15 mouse cellular contexts compared by ENCODE assay signal in genomic region chr2:154097734-154098133, GRCm38 (mm10). TPM values are rescaled to one million over a fixed set of nuclear protein-coding genes. Genes with fewer than 3 reads are reported as not detected.
A peak's percentile ranks its signal among the peaks of the same experiment; 100 is the strongest.
DNase-seq lines count a peak whose midpoint lies in the region; ATAC-seq and TF ChIP-seq lines count a peak whose summit lies in the region.
"Had no signal": no experiment of that assay in that cellular context is flagged by ENCODE, and none has a peak within 500 bp of the region (broad histone marks: within the 10 kb centered on the region; RNA-seq: fewer than 3 reads in every experiment).

No protein-coding gene starts in this region.

- CTCF ChIA-PET in Patski (lab: Charles Lee): no interaction called here

- no peak overlapping the region for H3K9ac ChIP-seq in liver, postnatal 0 days (replicated peaks)
- no peak overlapping the region for H3K9ac ChIP-seq in liver, embryonic 12.5 days
- no peak overlapping the region for H3K9ac ChIP-seq in neural tube, embryonic 15.5 days (replicated peaks)
- H3K9ac ChIP-seq: hindbrain, embryonic 12.5 days; kidney, embryonic 15.5 days had no signal

- no peak overlapping the region for H3K4me3 ChIP-seq in gastrocnemius, adult 2 months
- no peak overlapping the region for H3K4me3 ChIP-seq in liver, postnatal 0 days (ENCODE audit: low read depth, low read length)
- no peak overlapping the region for H3K4me3 ChIP-seq in liver, embryonic 12.5 days
- no peak overlapping the region for H3K4me3 ChIP-seq in neural tube, embryonic 15.5 days (replicated peaks)
- H3K4me3 ChIP-seq: hindbrain, embryonic 12.5 days; kidney, embryonic 15.5 days had no signal

- no peak for TF ChIP-seq EP300 in liver, postnatal 0 days (IDR thresholded peaks at IDR 0.05; ENCODE audit: low read depth)

- no peak for DNase-seq in gastrocnemius, adult 2 months
- DNase-seq in gastrocnemius, postnatal 36 days: no peak
- no peak for DNase-seq in liver, postnatal 0 days
- DNase-seq in Patski (ENCODE audit: low read depth, low spot score): no peak
- DNase-seq in retina, postnatal 1 day: peak; percentile 16
- DNase-seq: heart, adult 11 months; layer of hippocampus, postnatal 36 days; liver; spleen, adult 18-20 months had no signal

- POLR2A ChIA-PET in Patski (lab: Charles Lee): no interaction called here

- intact Hi-C loops in gastrocnemius, adult 2 months (cut with DNase I): no loop called here
- intact Hi-C loops in gastrocnemius, postnatal 36 days (cut with DNase I): no loop called here

- no peak overlapping the region for H3K4me2 ChIP-seq in liver, postnatal 0 days (ENCODE audit: low read depth, low read length)
- H3K4me2 ChIP-seq in liver, embryonic 12.5 days: no peak overlapping the region
- no peak overlapping the region for H3K4me2 ChIP-seq in neural tube, embryonic 15.5 days
- H3K4me2 ChIP-seq: hindbrain, embryonic 12.5 days; kidney, embryonic 15.5 days had no signal

- no peak for ATAC-seq in liver, postnatal 0 days
- no peak for ATAC-seq in liver, embryonic 12.5 days
- no peak for ATAC-seq in Patski
- no peak for ATAC-seq in neural tube, embryonic 15.5 days (ENCODE audit: low FRiP score)

- 27% methylated on average over 1 of the region's 1 CpGs for whole genome bisulfite sequencing in liver, postnatal 0 days (ENCODE audit: insufficient replicate concordance)
- 36% methylated on average over 1 of the region's 1 CpGs for WGBS in liver, embryonic 12.5 days (ENCODE audit: insufficient replicate concordance)
- WGBS in neural tube, embryonic 15.5 days: 53% methylated on average over 1 of the region's 1 CpGs

- H3K36me3 ChIP-seq in liver, postnatal 0 days (replicated peaks; ENCODE audit: insufficient read depth, low read length): no peaks in the 10 kb centered on the region
- H3K36me3 ChIP-seq in liver, embryonic 12.5 days: no peaks in the 10 kb centered on the region
- no peaks in the 10 kb centered on the region for H3K36me3 ChIP-seq in neural tube, embryonic 15.5 days
- H3K36me3 ChIP-seq: hindbrain, embryonic 12.5 days; kidney, embryonic 15.5 days had no signal

- H3K4me1 ChIP-seq in liver, postnatal 0 days (ENCODE audit: insufficient read depth): no peaks in the 10 kb centered on the region
- no peaks in the 10 kb centered on the region for H3K4me1 ChIP-seq in liver, embryonic 12.5 days
- H3K4me1 ChIP-seq in neural tube, embryonic 15.5 days: no peaks in the 10 kb centered on the region
- H3K4me1 ChIP-seq: hindbrain, embryonic 12.5 days; kidney, embryonic 15.5 days had no signal

- no peaks in the 10 kb centered on the region for H3K9me3 ChIP-seq in liver, postnatal 0 days (ENCODE audit: low read length)
- no peaks in the 10 kb centered on the region for H3K9me3 ChIP-seq in liver, embryonic 12.5 days (replicated peaks)
- no peaks in the 10 kb centered on the region for H3K9me3 ChIP-seq in neural tube, embryonic 15.5 days (replicated peaks)
- H3K9me3 ChIP-seq: hindbrain, embryonic 12.5 days; kidney, embryonic 15.5 days had no signal

- in situ Hi-C loops in Patski (cut with MboI; ENCODE audit: low pct_unique_long_range_greater_than_20kb): no loop called here

- no peak overlapping the region for H3K27ac ChIP-seq in gastrocnemius, adult 2 months
- H3K27ac ChIP-seq in liver, postnatal 0 days (ENCODE audit: low read depth): no peak overlapping the region
- no peak overlapping the region for H3K27ac ChIP-seq in liver, embryonic 12.5 days
- no peak overlapping the region for H3K27ac ChIP-seq in neural tube, embryonic 15.5 days (replicated peaks)
- H3K27ac ChIP-seq: hindbrain, embryonic 12.5 days; kidney, embryonic 15.5 days; macrophage had no signal

- peak; percentile 36; the same call in 1 of the 2 replicates for TF ChIP-seq CTCF in gastrocnemius, adult 2 months (IDR thresholded peaks at IDR 0.05)
- TF ChIP-seq CTCF in liver, postnatal 0 days (IDR thresholded peaks at IDR 0.05; ENCODE audit: low read depth): peak; percentile 47
- peak; percentile 51 for TF ChIP-seq CTCF in Patski (IDR thresholded peaks at IDR 0.05)

- no peaks in the 10 kb centered on the region for H3K27me3 ChIP-seq in liver, postnatal 0 days (ENCODE audit: insufficient read depth, low read length)
- no peaks in the 10 kb centered on the region for H3K27me3 ChIP-seq in liver, embryonic 12.5 days (replicated peaks)
- H3K27me3 ChIP-seq in Patski: peaks cover 13% of the 10 kb centered on the region
- H3K27me3 ChIP-seq in neural tube, embryonic 15.5 days (replicated peaks): no peaks in the 10 kb centered on the region
- H3K27me3 ChIP-seq: hindbrain, embryonic 12.5 days; kidney, embryonic 15.5 days had no signal

RNA-seq across cellular contexts. Expression of gene Bpifa3, which starts 32.4 kb away (rescaled TPM):
- not detected for total RNA-seq in gastrocnemius, adult 2 months (2021)
- not detected for total RNA-seq in gastrocnemius, postnatal 36 days (2021)
- not detected in 2 replicates for polyA plus RNA-seq in liver, postnatal 0 days (2015; fragmentation: Nextera tagmentation; extraction: Ambion mirVana)
- polyA plus RNA-seq in liver, embryonic 12.5 days (2016; fragmentation: Nextera tagmentation; extraction: Ambion mirVana): not detected in 2 replicates
- polyA plus RNA-seq in Patski (2021): not detected
- not detected in 2 replicates for polyA plus RNA-seq in neural tube, embryonic 15.5 days (2015; fragmentation: Nextera tagmentation; extraction: Ambion mirVana)
- total RNA-seq: layer of hippocampus, postnatal 36 days had no signal
- polyA plus RNA-seq: frontal cortex, adult 2 months; hindbrain, embryonic 12.5 days; kidney, embryonic 15.5 days; macrophage had no signal

RNA-seq across cellular contexts. Expression of gene Bpifa1, which starts 44.9 kb away (rescaled TPM):
- not detected for total RNA-seq in gastrocnemius, adult 2 months (2021)
- total RNA-seq in gastrocnemius, postnatal 36 days (2021): not detected
- 0.13 TPM in 1 of 2 replicates, not detected in the other for polyA plus RNA-seq in liver, postnatal 0 days (2015; fragmentation: Nextera tagmentation; extraction: Ambion mirVana)
- polyA plus RNA-seq in liver, embryonic 12.5 days (2016; fragmentation: Nextera tagmentation; extraction: Ambion mirVana): 0.11 and 0.16 TPM in 2 replicates
- not detected for polyA plus RNA-seq in Patski (2021)
- 51.3 TPM in 1 of 2 replicates, not detected in the other for polyA plus RNA-seq in neural tube, embryonic 15.5 days (2015; fragmentation: Nextera tagmentation; extraction: Ambion mirVana)
- total RNA-seq: layer of hippocampus, postnatal 36 days had no signal
- polyA plus RNA-seq: frontal cortex, adult 2 months; hindbrain, embryonic 12.5 days; kidney, embryonic 15.5 days; macrophage had no signal
